Mouse (Mus musculus) cortical plate, adult 2 months (tissue): ENCODE measurements around the gene Zfp84. TPM values are rescaled to one million over a fixed set of nuclear protein-coding genes. Genes with fewer than 3 reads are reported as not detected.

Source experiments
- H3K27ac ChIP-seq: fragments of 200-500 bp; 2 replicates; pipeline ENCODE4 v1.5.1; 2012; ENCODE audit warnings: low read length, control low read depth, inconsistent platforms; ENCODE audit not compliant: insufficient read depth
- H3K4me1 ChIP-seq: fragments of 200-500 bp; 2 replicates; pipeline ENCODE4 v1.6.1; 2011; ENCODE audit warnings: low read length; ENCODE audit not compliant: control insufficient read depth, insufficient read depth
- H3K4me3 ChIP-seq: fragments of 200-500 bp; 2 replicates; pipeline ENCODE4 v1.5.1; 2011; ENCODE audit warnings: mild to moderate bottlenecking, low read length, control low read depth; ENCODE audit not compliant: insufficient read depth
- CTCF ChIP-seq: fragments of 200-500 bp; IDR thresholded peaks from 2 replicates; pipeline ENCODE4 v1.5.1; 2011; ENCODE audit warnings: mild to moderate bottlenecking, control low read depth, low read length; ENCODE audit not compliant: insufficient read depth; ENCODE audit errors: extremely low read depth
- POLR2A ChIP-seq: fragments of 200-500 bp; IDR thresholded peaks from 2 replicates; pipeline ENCODE4 v1.6.1; 2011; ENCODE audit warnings: mild to moderate bottlenecking, low read length, control low read depth; ENCODE audit not compliant: insufficient read depth; ENCODE audit errors: extremely low read depth
- polyA plus RNA-seq: library from polyadenylated mRNA; depleted of rRNA; stranded (reverse); fragments of >200 nt; gene quantifications from 2 replicates; pipeline ENCODE4 v1.2.3, GENCODE M21; 2012; rRNA removed

Gene Zfp84
- polyA plus RNA-seq, 1 experiment: 9.6 TPM

GRCm38 (mm10) chr7:29815061-29815784, 46.9 kb downstream of the Zfp84 start:
- Histone ChIP-seq H3K27ac (no peak overlapping the region), H3K4me1 (peaks cover 2% of the 10 kb centered on the region; the same call in 1 of the 2 replicates), H3K4me3 (peak overlapping the region; percentile 81)
- TF ChIP-seq POLR2A (no peak), CTCF (no peak)

GRCm38 (mm10) chr7:29815910-29816429, 47.6 kb downstream of the Zfp84 start, which contains the start of gene Zfp790:
Gene Zfp790 (plus strand): TSS chr7:29816114.
- TF ChIP-seq CTCF (no peak), POLR2A (peak; percentile 88)
- Histone ChIP-seq H3K27ac (peak within 1 kb of the TSS; percentile 25; the same call in 1 of the 2 replicates), H3K4me3 (peak within 1 kb of the TSS; percentile 81), H3K4me1 (peaks cover 2% of the 10 kb centered on the region; the same call in 1 of the 2 replicates)

- peak overlapping the region; percentile 67 for H3K4me3 ChIP-seq
- H3K4me1 ChIP-seq: peaks cover 2% of the 10 kb centered on the region; the same call in 1 of the 2 replicates
- peak overlapping the region; percentile 5; the same call in 1 of the 2 replicates for H3K27ac ChIP-seq
- TF ChIP-seq POLR2A: no peak
- TF ChIP-seq CTCF: no peak
Observed at GRCm38 (mm10) chr7:29818619-29819254, 50.4 kb downstream of the Zfp84 start.

GRCm38 (mm10) chr7:29828001-29828400, 59.6 kb downstream of the Zfp84 start:
- H3K4me3 ChIP-seq: no peak overlapping the region
- H3K4me1 ChIP-seq: no peaks in the 10 kb centered on the region
- no peak overlapping the region for H3K27ac ChIP-seq
- no peak for TF ChIP-seq POLR2A
- no peak for TF ChIP-seq CTCF

Other genes with a start within 250 kb of the Zfp84 start
- 35.4 and 41.9 TPM in 2 replicates for gene Sipa1l3, start 249.9 kb upstream of the Zfp84 start, polyA plus RNA-seq
- 0.08 TPM in 2 replicates for gene Catsperg2, start 41.5 kb upstream of the Zfp84 start, polyA plus RNA-seq
- gene Zfp30, start 15.4 kb downstream of the Zfp84 start, polyA plus RNA-seq: 8.2 and 8.6 TPM in 2 replicates
- gene Zfp790, start 47.6 kb downstream of the Zfp84 start, polyA plus RNA-seq: 8.3 and 9.8 TPM in 2 replicates
- 14.8 and 15.9 TPM in 2 replicates for gene Zfp940, start 85.1 kb downstream of the Zfp84 start, polyA plus RNA-seq
- 13.1 and 14.1 TPM in 2 replicates for gene Zfp420, start 91.4 kb downstream of the Zfp84 start, polyA plus RNA-seq
- gene Zfp27, start 138.0 kb downstream of the Zfp84 start, polyA plus RNA-seq: 12.0 and 12.5 TPM in 2 replicates
- 9.2 and 9.5 TPM in 2 replicates for gene Zfp383, start 139.7 kb downstream of the Zfp84 start, polyA plus RNA-seq
- 12.5 and 13.1 TPM in 2 replicates for gene Zfp74, start 185.5 kb downstream of the Zfp84 start, polyA plus RNA-seq
- 2.1 and 3.0 TPM in 2 replicates for gene Zfp568, start 215.4 kb downstream of the Zfp84 start, polyA plus RNA-seq